Mouse (Mus musculus): ENCODE results near the gene Olfr893. TPM values are rescaled to one million over a fixed set of nuclear protein-coding genes. Genes with fewer than 3 reads are reported as not detected.
"Not testable (repeated sequence)": the region's sequence is repeated elsewhere in the genome, so short reads cannot be mapped to it uniquely, and the experiment has no call there.

Olfr893 gene
- not detected in 2 replicates for polyA plus RNA-seq (2016; fragmentation: Nextera tagmentation; extraction: Ambion mirVana)

DNA sequence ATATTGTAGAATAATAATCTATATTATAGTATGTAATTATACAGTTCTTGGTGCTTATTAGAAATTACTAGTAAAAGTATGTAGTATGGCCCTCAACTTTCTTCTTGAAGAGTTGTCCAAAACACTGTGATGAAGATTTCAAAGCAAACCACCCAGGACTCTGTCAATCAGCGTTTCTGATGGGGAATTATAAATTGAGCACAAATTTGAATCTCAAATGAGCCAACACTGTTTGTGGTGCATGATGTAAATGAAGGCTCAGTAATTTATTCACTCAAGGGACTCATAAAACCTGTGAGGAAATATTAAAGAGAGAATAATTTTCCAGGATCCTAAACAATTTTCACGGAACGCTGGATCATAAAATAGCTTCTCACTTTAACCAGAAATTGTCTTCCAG is at the start of gene Olfr893:
Gene Olfr893 (plus strand): TSS at position 301 of the 400 bp plus-strand sequence.
- Histone ChIP-seq H3K4me3 (no peak within 1 kb of the TSS), H3K9me3 (no peaks in the 10 kb centered on the region; the same call in 1 of the 2 replicates), H3K4me1 (no peaks in the 10 kb centered on the region), H3K36me3 (replicated peaks) (no peaks in the 10 kb centered on the region), H3K27me3 (ENCODE audit: poor library complexity, severe bottlenecking) (no peaks in the 10 kb centered on the region), H3K27ac (no peak within 1 kb of the TSS)
- no peak for DNase-seq (ENCODE audit: extremely low spot score, low spot score)
- 93% methylated on average over 3 of the region's 3 CpGs for WGBS

- 56% methylated on average over 2 of the region's 2 CpGs for WGBS
- DNase-seq (ENCODE audit: extremely low spot score, low spot score); H3K36me3 ChIP-seq (replicated peaks): not testable (repeated sequence)
These were observed 39.8 kb upstream of the Olfr893 start for GRCm38 (mm10) chr9:38168341-38168740.

GRCm38 (mm10) chr9:38180721-38181120 is 27.4 kb upstream of the Olfr893 start, which contains the start of gene Olfr891:
Gene Olfr891, minus strand, starts transcription at chr9:38180821.
- 89% methylated on average over 1 of the region's 1 CpGs for whole genome bisulfite sequencing
- H3K4me3 ChIP-seq, result no peak within 1 kb of the TSS
- H3K36me3 ChIP-seq (replicated peaks), result no peaks in the 10 kb centered on the region
- no peaks in the 10 kb centered on the region for H3K27me3 ChIP-seq (ENCODE audit: poor library complexity, severe bottlenecking)
- peaks cover 13% of the 10 kb centered on the region for H3K9me3 ChIP-seq
- DNase-seq (ENCODE audit: extremely low spot score, low spot score), result no peak
- H3K4me1 ChIP-seq, result no peaks in the 10 kb centered on the region
- no peak within 1 kb of the TSS for H3K27ac ChIP-seq

More at GRCm38 (mm10) chr9:38168341-38168740, 39.8 kb upstream of the Olfr893 start:
- not testable (repeated sequence) for H3K9me3 ChIP-seq; H3K4me1 ChIP-seq; H3K27me3 ChIP-seq (ENCODE audit: poor library complexity, severe bottlenecking); H3K4me3 ChIP-seq; H3K27ac ChIP-seq

- H3K27ac ChIP-seq, result no peak within 1 kb of the TSS
- no peak within 1 kb of the TSS for H3K4me3 ChIP-seq
- H3K4me1 ChIP-seq, result no peaks in the 10 kb centered on the region
- no peaks in the 10 kb centered on the region for H3K36me3 ChIP-seq (replicated peaks)
- no peak for DNase-seq (ENCODE audit: extremely low spot score, low spot score)
- H3K27me3 ChIP-seq (ENCODE audit: poor library complexity, severe bottlenecking), result no peaks in the 10 kb centered on the region
- H3K9me3 ChIP-seq, result no peaks in the 10 kb centered on the region
These were observed 9.6 kb downstream of the Olfr893 start, which contains the start of gene Olfr894 for GRCm38 (mm10) chr9:38217755-38218154. Gene Olfr894, plus strand, starts transcription at chr9:38218055.

- H3K36me3 ChIP-seq (replicated peaks), result no peaks in the 10 kb centered on the region
- H3K27me3 ChIP-seq (ENCODE audit: poor library complexity, severe bottlenecking), result no peaks in the 10 kb centered on the region
- H3K4me3 ChIP-seq, result no peak within 1 kb of the TSS
- no peak within 1 kb of the TSS for H3K27ac ChIP-seq
- H3K4me1 ChIP-seq, result no peaks in the 10 kb centered on the region
- no peak for DNase-seq (ENCODE audit: extremely low spot score, low spot score)
- H3K9me3 ChIP-seq, result no peaks in the 10 kb centered on the region
These were observed 44.3 kb downstream of the Olfr893 start, which contains the start of gene Olfr143 for GRCm38 (mm10) chr9:38252474-38252873. Gene Olfr143, plus strand, starts transcription at chr9:38252774.

Other genes with a start within 250 kb of the Olfr893 start
- gene Olfr881, start 216.5 kb upstream of the Olfr893 start, polyA plus RNA-seq (2016; fragmentation: Nextera tagmentation; extraction: Ambion mirVana), result not detected in 2 replicates
- not detected in 2 replicates for gene Olfr883, start 182.6 kb upstream of the Olfr893 start, polyA plus RNA-seq (2016; fragmentation: Nextera tagmentation; extraction: Ambion mirVana)
- gene Olfr884, start 161.8 kb upstream of the Olfr893 start, polyA plus RNA-seq (2016; fragmentation: Nextera tagmentation; extraction: Ambion mirVana), result not detected in 2 replicates
- gene Olfr885, start 147.0 kb upstream of the Olfr893 start, polyA plus RNA-seq (2016; fragmentation: Nextera tagmentation; extraction: Ambion mirVana), result not detected in 2 replicates
- gene Olfr887, start 124.3 kb upstream of the Olfr893 start, polyA plus RNA-seq (2016; fragmentation: Nextera tagmentation; extraction: Ambion mirVana), result not detected in 2 replicates
- gene Olfr888, start 100.2 kb upstream of the Olfr893 start, polyA plus RNA-seq (2016; fragmentation: Nextera tagmentation; extraction: Ambion mirVana), result not detected in 2 replicates
- gene Olfr889, start 93.2 kb upstream of the Olfr893 start, polyA plus RNA-seq (2016; fragmentation: Nextera tagmentation; extraction: Ambion mirVana), result 0.16 and 0.19 TPM in 2 replicates
- gene Olfr890, start 65.8 kb upstream of the Olfr893 start, polyA plus RNA-seq (2016; fragmentation: Nextera tagmentation; extraction: Ambion mirVana), result not detected in 2 replicates
- not detected in 2 replicates for gene Olfr891, start 27.5 kb upstream of the Olfr893 start, polyA plus RNA-seq (2016; fragmentation: Nextera tagmentation; extraction: Ambion mirVana)
- not detected in 2 replicates for gene Olfr894, start 9.7 kb downstream of the Olfr893 start, polyA plus RNA-seq (2016; fragmentation: Nextera tagmentation; extraction: Ambion mirVana)
- gene Olfr143, start 44.4 kb downstream of the Olfr893 start, polyA plus RNA-seq (2016; fragmentation: Nextera tagmentation; extraction: Ambion mirVana), result not detected in 2 replicates
- gene Olfr895, start 59.5 kb downstream of the Olfr893 start, polyA plus RNA-seq (2016; fragmentation: Nextera tagmentation; extraction: Ambion mirVana), result not detected in 2 replicates
- gene Olfr896-ps1, start 82.7 kb downstream of the Olfr893 start, polyA plus RNA-seq (2016; fragmentation: Nextera tagmentation; extraction: Ambion mirVana), result not detected in 2 replicates
- not detected in 2 replicates for gene Olfr25, start 120.7 kb downstream of the Olfr893 start, polyA plus RNA-seq (2016; fragmentation: Nextera tagmentation; extraction: Ambion mirVana)
- gene Olfr898, start 140.0 kb downstream of the Olfr893 start, polyA plus RNA-seq (2016; fragmentation: Nextera tagmentation; extraction: Ambion mirVana), result not detected in 2 replicates
- not detected in 2 replicates for gene Olfr250, start 158.5 kb downstream of the Olfr893 start, polyA plus RNA-seq (2016; fragmentation: Nextera tagmentation; extraction: Ambion mirVana)
- gene Olfr251, start 168.7 kb downstream of the Olfr893 start, polyA plus RNA-seq (2016; fragmentation: Nextera tagmentation; extraction: Ambion mirVana), result not detected in 2 replicates
- not detected in 2 replicates for gene Olfr147, start 193.3 kb downstream of the Olfr893 start, polyA plus RNA-seq (2016; fragmentation: Nextera tagmentation; extraction: Ambion mirVana)
- not detected in 2 replicates for gene Olfr901, start 221.1 kb downstream of the Olfr893 start, polyA plus RNA-seq (2016; fragmentation: Nextera tagmentation; extraction: Ambion mirVana)
- gene Olfr902, start 239.3 kb downstream of the Olfr893 start, polyA plus RNA-seq (2016; fragmentation: Nextera tagmentation; extraction: Ambion mirVana), result not detected in 2 replicates